Mouse (Mus musculus): Measurements from ENCODE around the gene Mrpl2.
A peak's percentile ranks its signal among the peaks of the same experiment; 100 is the strongest.

DNA sequence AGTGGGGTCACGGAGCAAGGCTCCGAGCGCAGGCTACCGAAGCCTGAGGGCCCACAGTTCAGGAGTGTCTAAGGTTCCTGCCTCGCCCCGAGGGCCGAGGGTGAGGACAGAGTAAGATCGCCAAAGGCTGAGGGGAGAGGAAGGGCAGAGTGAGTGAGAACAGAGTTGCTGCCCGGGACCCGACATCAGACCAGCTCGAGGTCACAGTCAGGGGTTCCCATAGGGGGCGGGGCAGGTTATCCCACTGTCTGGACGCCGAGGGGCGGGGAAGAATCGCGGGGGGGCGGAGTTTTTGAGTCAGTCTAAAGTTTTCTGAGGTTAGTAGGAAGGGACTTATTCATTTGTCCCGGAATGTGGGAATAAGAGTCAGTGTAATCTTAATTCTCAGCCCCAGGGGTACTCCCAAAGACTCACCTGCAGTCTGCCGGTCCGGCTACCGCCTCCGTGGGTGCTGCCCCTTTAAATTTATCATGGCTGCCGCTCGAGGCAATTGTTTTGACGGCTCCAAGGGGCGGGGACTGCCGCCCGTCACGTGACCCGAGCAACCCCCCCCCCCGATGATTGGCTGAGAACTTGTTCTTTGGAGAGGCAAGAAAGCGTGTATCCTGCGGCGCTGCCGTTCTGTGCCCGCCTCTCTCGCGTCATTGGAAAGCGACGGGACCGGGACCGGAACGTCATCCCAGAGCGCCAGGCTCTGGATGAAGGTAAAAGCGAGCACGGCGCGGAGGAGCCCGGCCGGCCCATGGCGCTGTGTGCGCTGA is at the start of gene Mrpl2, which contains the start of gene Klc4:
- TF ChIP-seq CTCF (IDR thresholded peaks at IDR 0.05; ENCODE audit: control insufficient read depth, insufficient read depth, low read length) (no peak), POLR2A (IDR thresholded peaks at IDR 0.05; ENCODE audit: borderline replicate concordance, control insufficient read depth, low read depth, low read length) (peak; percentile 87; the same call in 1 of the 2 replicates)
